Mouse (Mus musculus): ENCODE measurements at regions not wholly inside any gene's neighbourhood (a gene's known extent, or its start where the extent isn't known, plus 50 kb on each side); places are given as distances from the start of the nearest gene placed in this dataset.

DNA sequence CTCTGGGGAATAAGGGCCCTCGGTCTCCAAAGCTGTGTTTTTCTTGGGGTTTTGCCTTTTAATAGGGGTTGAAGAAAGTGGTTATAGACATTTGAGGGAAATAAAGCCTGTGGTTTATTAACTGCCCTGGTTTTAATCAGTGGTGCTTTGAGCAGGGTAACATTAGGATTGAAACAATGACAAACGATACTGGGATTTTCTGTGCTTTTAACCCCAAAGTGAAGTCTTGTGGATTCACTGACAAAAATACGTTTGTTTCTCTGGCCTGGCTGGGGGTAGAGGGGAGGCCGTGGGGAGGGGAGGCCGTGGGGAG, 157.0 kb downstream of the Gas1 start:
- ATAC-seq (ENCODE audit: low read depth) = no peak
- Histone ChIP-seq H3K36me3 (ENCODE audit: control insufficient read depth, insufficient read depth, low read length) (no peaks in the 10 kb centered on the region), H3K4me2 (ENCODE audit: low read depth, low read length) (no peak overlapping the region), H3K9me3 (ENCODE audit: control insufficient read depth, low read length) (no peaks in the 10 kb centered on the region), H3K9ac (ENCODE audit: low read length) (no peak overlapping the region), H3K27ac (ENCODE audit: low read length) (no peak overlapping the region), H3K4me3 (ENCODE audit: low read length) (no peak overlapping the region), H3K4me1 (replicated peaks; ENCODE audit: control insufficient read depth, insufficient read depth, low read length) (0 out of 2 replicates have a peak, but pooled peaks cover 6% of the 10 kb centered on the region), H3K27me3 (ENCODE audit: control insufficient read depth, insufficient read depth, low read depth, low read length) (no peaks in the 10 kb centered on the region)
- 46% methylated on average over 5 of the region's 5 CpGs for WGBS

GRCm38 (mm10) chr13:60019291-60020174, 157.6 kb downstream of the Gas1 start:
- Histone ChIP-seq H3K9ac (ENCODE audit: low read length) (no peak overlapping the region), H3K27ac (ENCODE audit: low read length) (no peak overlapping the region), H3K36me3 (ENCODE audit: control insufficient read depth, insufficient read depth, low read length) (no peaks in the 10 kb centered on the region), H3K4me2 (ENCODE audit: low read depth, low read length) (no peak overlapping the region), H3K27me3 (ENCODE audit: control insufficient read depth, insufficient read depth, low read depth, low read length) (no peaks in the 10 kb centered on the region), H3K4me1 (replicated peaks; ENCODE audit: control insufficient read depth, insufficient read depth, low read length) (0 out of 2 replicates have a peak, but pooled peaks cover 6% of the 10 kb centered on the region), H3K4me3 (ENCODE audit: low read length) (no peak overlapping the region), H3K9me3 (ENCODE audit: control insufficient read depth, low read length) (no peaks in the 10 kb centered on the region)
- whole genome bisulfite sequencing = 20% methylated on average over 12 of the region's 13 CpGs
- 0 out of 2 replicates have a peak, but pooled peaks have one; percentile 20 for ATAC-seq (ENCODE audit: low read depth)

DNA sequence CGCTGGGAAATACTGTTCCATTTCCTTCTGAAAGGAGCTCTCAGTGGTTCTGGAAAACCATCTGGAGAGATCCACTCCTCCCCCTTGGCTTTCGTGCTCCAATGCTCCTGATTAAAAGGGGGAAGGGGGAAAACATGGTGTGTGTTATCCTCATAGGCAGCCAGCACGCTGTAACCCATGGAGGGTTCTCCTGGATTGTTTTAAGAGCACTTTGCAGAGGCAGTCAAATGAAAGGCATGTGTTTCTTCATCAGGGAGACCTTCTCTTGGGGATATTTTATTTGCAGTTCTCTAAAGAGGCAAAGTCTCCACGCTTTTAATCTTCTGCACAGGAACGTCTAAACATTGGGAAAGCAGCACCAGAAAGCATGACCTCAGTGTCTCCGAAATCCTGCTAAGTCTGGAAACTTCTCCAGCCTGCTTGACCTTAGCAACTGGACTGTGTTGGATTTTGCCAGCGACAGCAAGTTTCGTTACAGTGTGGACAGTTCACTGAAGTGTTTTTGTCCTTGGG, 161.3 kb downstream of the Gas1 start:
- Histone ChIP-seq H3K9me3 (ENCODE audit: control insufficient read depth, low read length) (no peaks in the 10 kb centered on the region), H3K4me2 (ENCODE audit: low read depth, low read length) (no peak overlapping the region), H3K9ac (ENCODE audit: low read length) (no peak overlapping the region), H3K27me3 (ENCODE audit: control insufficient read depth, insufficient read depth, low read depth, low read length) (no peaks in the 10 kb centered on the region), H3K4me3 (ENCODE audit: low read length) (no peak overlapping the region), H3K27ac (ENCODE audit: low read length) (no peak overlapping the region), H3K4me1 (replicated peaks; ENCODE audit: control insufficient read depth, insufficient read depth, low read length) (0 out of 2 replicates have a peak, but pooled peaks cover 6% of the 10 kb centered on the region), H3K36me3 (ENCODE audit: control insufficient read depth, insufficient read depth, low read length) (no peaks in the 10 kb centered on the region)
- WGBS = 40% methylated on average over 8 of the region's 8 CpGs
- ATAC-seq (ENCODE audit: low read depth) = peak; percentile 59

DNA sequence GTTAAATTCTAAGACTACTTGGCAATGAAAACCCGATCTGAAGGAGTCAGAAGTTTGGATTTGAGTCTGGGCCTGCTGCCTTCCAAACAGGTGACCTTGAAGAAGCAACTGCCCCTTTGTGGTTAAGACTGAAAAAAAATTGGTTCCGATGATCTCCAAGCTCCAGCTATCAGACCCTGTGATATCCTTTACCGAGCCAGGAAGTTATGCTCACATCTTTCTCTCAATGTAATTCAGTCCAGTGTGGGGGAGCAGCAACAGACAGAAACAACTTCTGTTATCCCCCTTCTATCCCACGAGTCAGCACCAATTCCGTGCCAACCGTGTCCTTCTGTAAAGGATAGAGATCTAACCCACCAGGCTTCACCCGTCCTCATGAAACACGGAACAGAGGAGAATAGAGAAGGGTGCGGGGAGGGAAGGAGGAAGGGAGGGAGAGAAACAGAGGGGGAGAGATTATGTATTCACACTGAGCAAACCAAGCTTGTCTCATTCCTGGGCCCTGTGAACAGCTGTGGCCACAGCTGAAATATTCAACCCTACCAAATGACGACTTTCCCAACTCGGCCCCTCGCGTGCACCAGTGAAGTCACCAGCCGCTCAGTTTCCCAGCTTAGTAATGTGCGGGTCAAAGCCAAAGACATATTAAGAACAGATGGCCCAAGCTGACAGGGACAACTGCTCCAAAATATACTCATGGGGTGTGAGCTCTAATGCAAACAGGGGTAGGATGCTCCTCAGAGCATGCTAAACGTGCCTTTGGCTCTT, 164.9 kb downstream of the Gas1 start:
- Histone ChIP-seq H3K9ac (ENCODE audit: low read length) (no peak overlapping the region), H3K27ac (ENCODE audit: low read length) (no peak overlapping the region), H3K27me3 (ENCODE audit: control insufficient read depth, insufficient read depth, low read depth, low read length) (no peaks in the 10 kb centered on the region), H3K36me3 (ENCODE audit: control insufficient read depth, insufficient read depth, low read length) (no peaks in the 10 kb centered on the region), H3K9me3 (ENCODE audit: control insufficient read depth, low read length) (no peaks in the 10 kb centered on the region), H3K4me3 (ENCODE audit: low read length) (no peak overlapping the region), H3K4me1 (replicated peaks; ENCODE audit: control insufficient read depth, insufficient read depth, low read length) (0 out of 2 replicates have a peak, but pooled peaks cover 8% of the 10 kb centered on the region), H3K4me2 (ENCODE audit: low read depth, low read length) (no peak overlapping the region)
- ATAC-seq (ENCODE audit: low read depth) = peak; percentile 65; the same call in 1 of the 2 replicates
- WGBS = 62% methylated on average over 16 of the region's 16 CpGs

DNA sequence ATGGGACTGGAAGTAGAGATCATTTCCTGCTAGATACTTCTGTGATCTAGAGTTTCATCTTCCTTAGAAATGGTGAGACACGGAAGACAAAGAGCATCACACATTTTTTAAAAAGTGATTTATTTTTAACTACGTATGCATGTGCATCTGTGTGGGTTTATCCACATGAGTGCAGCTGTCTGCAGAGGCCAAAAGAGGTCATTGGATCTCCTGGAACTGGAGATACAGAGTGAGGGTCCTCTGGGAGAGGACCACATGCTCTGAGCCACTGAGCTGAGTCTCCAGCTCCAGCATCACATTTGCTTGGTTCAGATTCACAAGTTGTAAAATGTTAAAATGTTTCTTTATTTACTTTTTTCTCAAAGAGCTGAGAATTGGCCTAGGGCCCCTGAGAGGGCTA, 166.1 kb downstream of the Gas1 start:
- no peak overlapping the region for H3K4me3 ChIP-seq (ENCODE audit: low read length)
- WGBS = 76% methylated on average over 2 of the region's 2 CpGs
- ATAC-seq (ENCODE audit: low read depth) = no peak

GRCm38 (mm10) chr13:60007593-60007992, 169.6 kb downstream of the Gas1 start:
- WGBS = 16% methylated on average over 7 of the region's 7 CpGs
- H3K9ac ChIP-seq (ENCODE audit: low read length) = no peak overlapping the region
- no peak overlapping the region for H3K27ac ChIP-seq (ENCODE audit: low read length)
- H3K36me3 ChIP-seq (ENCODE audit: control insufficient read depth, insufficient read depth, low read length) = no peaks in the 10 kb centered on the region
- no peak overlapping the region for H3K4me3 ChIP-seq (ENCODE audit: low read length)
- no peak overlapping the region for H3K4me2 ChIP-seq (ENCODE audit: low read depth, low read length)
- H3K9me3 ChIP-seq (ENCODE audit: control insufficient read depth, low read length) = no peaks in the 10 kb centered on the region
- peak; percentile 68 for ATAC-seq (ENCODE audit: low read depth)
- H3K4me1 ChIP-seq (replicated peaks; ENCODE audit: control insufficient read depth, insufficient read depth, low read length) = 0 out of 2 replicates have a peak, but pooled peaks cover 2% of the 10 kb centered on the region
- no peaks in the 10 kb centered on the region for H3K27me3 ChIP-seq (ENCODE audit: control insufficient read depth, insufficient read depth, low read depth, low read length)

More for the DNA sequence above, 166.1 kb downstream of the Gas1 start:
- H3K4me1 ChIP-seq (replicated peaks; ENCODE audit: control insufficient read depth, insufficient read depth, low read length) = 0 out of 2 replicates have a peak, but pooled peaks cover 8% of the 10 kb centered on the region
- H3K9me3 ChIP-seq (ENCODE audit: control insufficient read depth, low read length) = no peaks in the 10 kb centered on the region
- H3K27me3 ChIP-seq (ENCODE audit: control insufficient read depth, insufficient read depth, low read depth, low read length) = no peaks in the 10 kb centered on the region
- H3K4me2 ChIP-seq (ENCODE audit: low read depth, low read length) = no peak overlapping the region
- H3K27ac ChIP-seq (ENCODE audit: low read length) = no peak overlapping the region
- H3K9ac ChIP-seq (ENCODE audit: low read length) = no peak overlapping the region
- no peaks in the 10 kb centered on the region for H3K36me3 ChIP-seq (ENCODE audit: control insufficient read depth, insufficient read depth, low read length)

- Histone ChIP-seq H3K4me1 (replicated peaks; ENCODE audit: control insufficient read depth, insufficient read depth, low read length) (0 out of 2 replicates have a peak, but pooled peaks cover 2% of the 10 kb centered on the region), H3K4me3 (ENCODE audit: low read length) (no peak overlapping the region), H3K9me3 (ENCODE audit: control insufficient read depth, low read length) (no peaks in the 10 kb centered on the region), H3K4me2 (ENCODE audit: low read depth, low read length) (no peak overlapping the region), H3K9ac (ENCODE audit: low read length) (no peak overlapping the region), H3K27ac (ENCODE audit: low read length) (no peak overlapping the region; the same call in 1 of the 2 replicates), H3K36me3 (ENCODE audit: control insufficient read depth, insufficient read depth, low read length) (no peaks in the 10 kb centered on the region), H3K27me3 (ENCODE audit: control insufficient read depth, insufficient read depth, low read depth, low read length) (no peaks in the 10 kb centered on the region)
- no peak for ATAC-seq (ENCODE audit: low read depth)
- WGBS = 58% methylated on average over 4 of the region's 4 CpGs
These were observed 170.1 kb downstream of the Gas1 start for GRCm38 (mm10) chr13:60007031-60007430.

DNA sequence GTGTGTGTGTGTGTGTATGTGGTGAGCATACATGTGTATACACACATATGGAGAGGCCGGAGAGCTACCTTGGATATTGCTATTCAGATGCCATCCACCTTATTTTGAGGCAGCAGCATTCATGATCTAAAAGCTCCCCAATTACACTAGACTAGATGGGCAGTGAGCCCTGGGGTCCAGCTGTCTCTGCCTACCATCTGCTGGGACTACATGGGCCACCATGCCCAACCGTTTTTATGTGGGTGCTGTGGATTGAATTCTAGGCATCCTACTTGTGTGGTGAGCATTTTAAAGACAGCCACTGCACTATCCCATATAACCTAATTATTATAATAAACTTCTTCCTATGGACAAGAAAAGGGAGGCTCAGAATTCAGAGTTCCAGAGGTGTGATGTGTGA, 172.6 kb downstream of the Gas1 start:
- Histone ChIP-seq H3K4me1 (replicated peaks; ENCODE audit: control insufficient read depth, insufficient read depth, low read length) (0 out of 2 replicates have a peak, but pooled peaks cover 2% of the 10 kb centered on the region), H3K4me2 (ENCODE audit: low read depth, low read length) (no peak overlapping the region), H3K4me3 (ENCODE audit: low read length) (no peak overlapping the region), H3K36me3 (ENCODE audit: control insufficient read depth, insufficient read depth, low read length) (no peaks in the 10 kb centered on the region), H3K9me3 (ENCODE audit: control insufficient read depth, low read length) (no peaks in the 10 kb centered on the region), H3K27ac (ENCODE audit: low read length) (no peak overlapping the region), H3K27me3 (ENCODE audit: control insufficient read depth, insufficient read depth, low read depth, low read length) (no peaks in the 10 kb centered on the region), H3K9ac (ENCODE audit: low read length) (no peak overlapping the region)
- WGBS = 78% methylated on average over 2 of the region's 2 CpGs
- ATAC-seq (ENCODE audit: low read depth) = no peak

DNA sequence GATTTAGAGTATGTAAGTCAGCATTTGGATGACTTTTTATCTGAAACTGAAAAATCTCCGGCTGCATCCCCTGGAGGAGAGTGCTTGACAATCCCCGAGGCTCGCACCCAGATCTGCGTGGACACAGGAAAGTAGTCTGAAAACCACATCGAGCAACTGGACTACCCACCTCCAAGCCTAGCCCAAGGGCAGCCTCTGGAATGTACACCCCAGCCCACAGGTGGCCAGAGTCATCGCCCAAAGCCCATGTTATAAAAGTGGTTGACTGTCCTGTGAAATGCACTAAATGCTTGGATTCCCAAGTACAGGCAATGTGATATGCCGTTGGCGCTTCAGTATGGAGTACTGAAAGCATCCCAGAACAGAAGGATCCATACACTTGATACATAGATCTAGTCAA, 175.1 kb downstream of the Gas1 start:
- H3K4me3 ChIP-seq (ENCODE audit: low read length) = no peak overlapping the region
- no peaks in the 10 kb centered on the region for H3K9me3 ChIP-seq (ENCODE audit: control insufficient read depth, low read length)
- WGBS = 83% methylated on average over 8 of the region's 8 CpGs
- no peak overlapping the region for H3K4me2 ChIP-seq (ENCODE audit: low read depth, low read length)
- H3K27me3 ChIP-seq (ENCODE audit: control insufficient read depth, insufficient read depth, low read depth, low read length) = no peaks in the 10 kb centered on the region
- H3K9ac ChIP-seq (ENCODE audit: low read length) = no peak overlapping the region
- no peak for ATAC-seq (ENCODE audit: low read depth)
- H3K27ac ChIP-seq (ENCODE audit: low read length) = no peak overlapping the region
- H3K4me1 ChIP-seq (replicated peaks; ENCODE audit: control insufficient read depth, insufficient read depth, low read length) = no peaks in the 10 kb centered on the region
- no peaks in the 10 kb centered on the region for H3K36me3 ChIP-seq (ENCODE audit: control insufficient read depth, insufficient read depth, low read length)
